Mouse (Mus musculus) liver, adult 2 months (tissue): ENCODE measurements at regions not wholly inside any gene's neighbourhood (a gene's known extent, or its start where the extent isn't known, plus 50 kb on each side); places are given as distances from the start of the nearest gene placed in this dataset.

Source experiments
- DNase-seq: peaks from one replicate; pipeline ENCODE4 v3.0.0-alpha.2; 2011; ENCODE audit warnings: low read depth, low spot score; ENCODE audit errors: extremely low read depth
- H3K27ac ChIP-seq: fragments of 200-500 bp; replicated peaks from 2 replicates; pipeline ENCODE4 v1.5.1; 2012; ENCODE audit warnings: low read depth, mild to moderate bottlenecking, control low read depth, inconsistent platforms, low read length; ENCODE audit not compliant: insufficient read depth
- H3K27me3 ChIP-seq: fragments of 200-500 bp; 2 replicates; pipeline ENCODE4 v1.6.1; 2012; ENCODE audit warnings: mild to moderate bottlenecking, moderate library complexity, low read length, inconsistent platforms; ENCODE audit not compliant: control insufficient read depth, insufficient read depth
- H3K36me3 ChIP-seq: fragments of 200-500 bp; 2 replicates; pipeline ENCODE4 v1.6.1; 2012; ENCODE audit warnings: low read length, inconsistent platforms; ENCODE audit not compliant: control insufficient read depth, insufficient read depth
- H3K4me1 ChIP-seq: fragments of 200-500 bp; 2 replicates; pipeline ENCODE4 v1.6.1; 2011; ENCODE audit warnings: low read length; ENCODE audit not compliant: control insufficient read depth, insufficient read depth
- H3K4me3 ChIP-seq: fragments of 200-500 bp; 2 replicates; pipeline ENCODE4 v1.5.1; 2011; ENCODE audit warnings: low read depth, mild to moderate bottlenecking, control low read depth, low read length, moderate library complexity; ENCODE audit not compliant: insufficient read depth
- H3K79me2 ChIP-seq: fragments of 200-500 bp; 2 replicates; pipeline ENCODE4 v1.6.1; 2012; ENCODE audit warnings: inconsistent platforms, mild to moderate bottlenecking, low read length, moderate library complexity; ENCODE audit not compliant: control insufficient read depth, insufficient read depth
- H3K9ac ChIP-seq: fragments of 200-500 bp; 2 replicates; pipeline ENCODE4 v1.6.1; 2012; ENCODE audit warnings: low read depth, mild to moderate bottlenecking, control low read depth, inconsistent platforms, low read length
- CTCF ChIP-seq: fragments of 200-500 bp; IDR thresholded peaks from 2 replicates; pipeline ENCODE4 v1.5.1; 2011; ENCODE audit warnings: low read depth, low read length, control low read depth
- POLR2A ChIP-seq: fragments of 200-500 bp; IDR thresholded peaks from 2 replicates; pipeline ENCODE4 v1.6.1; 2011; ENCODE audit warnings: low read length, control low read depth; ENCODE audit not compliant: insufficient read depth; ENCODE audit errors: extremely low read depth
- WGBS: fragments of 180-500 bp; shearing (Covaris S2); methylation state at CpG from one replicate; pipeline ENCODE4 v1.1.7; 2018; 5-methylcytosine and 5-hydroxymethylcytosine counted together

DNA sequence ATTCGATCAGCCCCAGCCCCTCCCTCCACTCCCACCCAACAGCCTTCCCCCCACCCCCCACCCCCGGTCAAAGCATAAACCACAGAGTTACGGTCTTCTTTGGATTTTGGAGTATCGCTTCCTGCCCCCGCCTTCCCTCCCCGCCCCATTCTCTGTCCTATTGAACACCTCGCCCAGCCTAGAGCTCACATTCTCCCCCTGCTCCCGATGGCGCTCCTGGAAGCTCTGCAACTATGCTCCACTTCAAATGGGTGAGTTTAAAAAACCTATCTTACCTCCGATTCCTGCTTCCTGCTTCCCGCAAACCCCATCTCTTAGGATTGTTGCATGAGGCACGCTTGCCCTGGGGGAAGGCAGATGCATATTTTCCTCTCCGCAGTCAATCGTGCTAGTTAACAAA lies 419.7 kb upstream of the Ubash3b start:
- TF ChIP-seq CTCF (no peak), POLR2A (no peak)
- WGBS: 9% methylated on average over 14 of the region's 14 CpGs
- no peak for DNase-seq
- no peaks in the 10 kb centered on the region for H3K4me1 ChIP-seq
- H3K27ac ChIP-seq: no peak overlapping the region
- peaks cover 3% of the 10 kb centered on the region; the same call in 1 of the 2 replicates for H3K27me3 ChIP-seq
- no peaks in the 10 kb centered on the region for H3K79me2 ChIP-seq
- H3K36me3 ChIP-seq: no peaks in the 10 kb centered on the region
- H3K9ac ChIP-seq: no peak overlapping the region
- peak overlapping the region; percentile 14; the same call in 1 of the 2 replicates for H3K4me3 ChIP-seq

DNA sequence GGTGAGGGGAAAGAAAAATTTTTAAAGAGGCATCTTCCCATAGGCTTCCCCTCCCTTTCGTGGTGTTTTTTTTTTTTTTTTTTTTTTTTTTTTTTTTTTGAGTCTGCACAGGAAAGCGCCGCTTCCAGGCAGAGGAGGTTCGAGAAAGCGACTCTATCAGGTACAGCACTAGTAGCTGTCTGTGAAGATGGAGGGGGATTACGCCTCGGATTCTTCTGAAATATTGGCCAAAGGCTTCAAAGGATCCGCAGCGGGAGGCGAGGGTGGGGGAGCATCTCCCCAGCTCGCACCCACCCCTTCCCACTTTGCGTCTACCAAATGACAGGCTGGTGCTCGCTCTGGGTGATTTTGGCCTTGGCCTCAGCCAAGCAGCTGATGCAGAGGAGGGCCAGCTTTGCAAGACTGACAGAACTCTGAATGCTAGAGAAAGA lies 419.1 kb upstream of the Ubash3b start:
- Histone ChIP-seq H3K27ac (no peak overlapping the region), H3K4me3 (peak overlapping the region; percentile 53; the same call in 1 of the 2 replicates), H3K79me2 (no peaks in the 10 kb centered on the region), H3K9ac (peak overlapping the region; percentile 30; the same call in 1 of the 2 replicates), H3K4me1 (no peaks in the 10 kb centered on the region), H3K36me3 (no peaks in the 10 kb centered on the region), H3K27me3 (peaks cover 3% of the 10 kb centered on the region; the same call in 1 of the 2 replicates)
- no peak for DNase-seq
- TF ChIP-seq CTCF (no peak), POLR2A (no peak)
- WGBS: 10% methylated on average over 13 of the region's 13 CpGs

DNA sequence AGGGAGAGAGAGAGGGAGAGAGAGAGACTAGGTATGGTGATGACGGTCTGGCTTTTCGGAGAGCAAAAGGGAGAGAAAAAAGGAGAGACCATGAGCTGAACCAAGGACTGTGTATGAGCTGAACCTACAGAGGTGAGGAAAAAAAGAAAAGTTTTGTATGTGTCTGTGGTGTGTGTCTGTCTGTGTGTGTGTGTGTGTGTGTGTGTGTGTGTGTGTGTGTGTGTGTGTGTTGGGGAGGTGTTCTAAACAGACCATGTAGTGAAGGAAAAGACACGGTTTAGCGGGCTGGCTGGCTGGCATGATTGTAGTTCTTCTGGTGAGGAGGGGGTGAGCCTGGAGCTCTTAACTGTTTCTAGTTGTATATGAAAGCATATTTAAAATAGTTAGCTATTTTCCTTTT lies 418.6 kb upstream of the Ubash3b start:
- H3K27me3 ChIP-seq: peaks cover 3% of the 10 kb centered on the region; the same call in 1 of the 2 replicates
- 42% methylated on average over 4 of the region's 4 CpGs for WGBS
- no peaks in the 10 kb centered on the region for H3K4me1 ChIP-seq
- TF ChIP-seq CTCF (no peak), POLR2A (no peak)
- DNase-seq: no peak
- no peaks in the 10 kb centered on the region for H3K36me3 ChIP-seq
- no peak overlapping the region for H3K9ac ChIP-seq
- H3K79me2 ChIP-seq: no peaks in the 10 kb centered on the region
- H3K27ac ChIP-seq: no peak overlapping the region
- no peak overlapping the region for H3K4me3 ChIP-seq

DNA sequence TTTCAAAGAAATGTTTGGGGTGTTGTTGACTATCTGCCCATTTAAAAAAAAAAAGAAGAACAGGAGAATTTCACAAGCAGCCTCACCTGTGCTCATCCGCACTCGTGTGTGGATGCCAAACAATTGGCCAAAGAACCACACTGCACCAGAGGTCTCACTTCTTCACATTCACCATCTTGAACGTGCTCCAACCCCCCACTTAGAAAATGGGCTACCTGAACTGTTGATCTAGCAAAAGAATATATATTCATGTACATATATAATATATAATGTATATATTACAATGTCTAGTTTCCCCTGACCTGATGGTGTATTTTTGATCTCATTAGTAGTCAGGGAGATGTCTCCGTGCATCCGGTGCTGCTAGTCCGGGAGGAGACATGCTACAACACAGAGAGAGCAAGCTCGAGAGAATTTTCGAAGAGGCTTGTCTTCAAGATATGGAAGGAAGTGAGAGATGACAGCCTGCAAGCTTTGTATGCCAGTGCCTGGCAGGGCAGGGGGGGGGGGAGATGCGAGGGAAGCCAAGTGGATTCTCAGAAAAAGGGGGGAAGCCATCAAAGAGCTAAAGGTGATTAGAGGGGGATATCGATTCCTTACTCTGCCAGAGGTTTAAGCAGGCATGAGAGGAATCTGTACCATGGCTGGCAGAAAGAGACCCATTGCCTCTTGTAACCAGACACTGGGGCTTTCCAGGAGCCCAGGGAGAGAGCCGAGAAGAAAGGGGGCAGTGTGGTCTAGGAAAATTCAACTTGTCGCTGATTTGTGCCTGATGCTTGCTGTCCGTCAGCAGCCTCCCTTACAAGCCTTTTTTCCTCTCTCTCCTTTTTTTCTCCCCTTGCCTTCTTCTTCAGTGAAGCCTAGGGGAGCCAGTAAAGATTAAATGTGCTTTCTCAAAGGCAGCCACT lies 417.9 kb upstream of the Ubash3b start:
- Histone ChIP-seq H3K36me3 (no peaks in the 10 kb centered on the region), H3K9ac (no peak overlapping the region)

DNA sequence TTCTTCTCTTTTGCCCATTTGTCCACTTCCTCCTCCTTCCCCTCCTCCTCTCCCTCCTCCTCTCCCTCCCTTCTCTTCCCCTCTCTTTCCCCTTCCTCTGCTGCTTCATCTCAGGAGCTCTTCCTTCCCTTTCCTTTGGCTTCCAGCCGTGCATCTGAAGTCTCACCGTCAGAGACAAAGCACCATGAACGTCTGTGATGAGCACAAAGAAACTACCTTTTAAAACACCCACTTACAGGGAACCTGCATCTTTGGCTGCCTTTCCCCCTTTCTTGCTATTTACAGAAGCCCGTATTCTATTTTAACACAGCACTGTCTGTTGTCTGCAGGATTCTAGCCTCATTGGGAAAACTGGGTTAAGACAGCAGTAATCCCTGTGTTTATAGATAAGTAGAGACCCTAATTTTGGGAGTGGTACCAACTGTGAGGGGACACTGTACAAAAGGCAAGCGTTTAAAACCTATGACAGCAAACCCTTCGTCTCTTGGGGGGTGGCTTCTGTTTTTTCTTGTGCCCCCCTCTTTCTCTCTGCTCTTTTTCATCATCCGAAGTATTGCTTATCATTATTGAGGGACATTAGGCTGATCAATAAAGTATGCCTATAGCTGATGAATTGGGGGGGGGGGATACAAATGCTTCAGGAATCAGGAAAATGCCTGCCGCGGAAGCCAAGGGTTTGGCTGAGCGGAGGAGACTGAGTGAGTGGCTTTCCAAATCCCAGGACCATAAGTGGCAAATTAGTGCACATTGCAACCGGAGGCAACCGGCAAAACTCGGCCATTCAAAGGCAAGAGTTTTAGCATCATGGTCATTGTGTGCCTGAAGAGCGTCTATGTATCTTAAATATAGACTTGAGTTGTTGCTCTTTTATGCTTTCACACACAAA lies 417.0 kb upstream of the Ubash3b start:
- 76% methylated on average over 14 of the region's 14 CpGs for WGBS
- Histone ChIP-seq H3K79me2 (no peaks in the 10 kb centered on the region), H3K27ac (no peak overlapping the region), H3K27me3 (peaks cover 3% of the 10 kb centered on the region; the same call in 1 of the 2 replicates), H3K4me1 (no peaks in the 10 kb centered on the region), H3K9ac (no peak overlapping the region), H3K4me3 (no peak overlapping the region), H3K36me3 (no peaks in the 10 kb centered on the region)
- no peak for DNase-seq
- TF ChIP-seq POLR2A (no peak), CTCF (no peak)

More for the DNA sequence above, 417.9 kb upstream of the Ubash3b start:
- Histone ChIP-seq H3K27me3 (peaks cover 3% of the 10 kb centered on the region; the same call in 1 of the 2 replicates), H3K79me2 (no peaks in the 10 kb centered on the region), H3K4me3 (no peak overlapping the region), H3K4me1 (no peaks in the 10 kb centered on the region), H3K27ac (no peak overlapping the region)
- 0 out of 2 replicates have a peak, but pooled peaks have one; percentile 12 for TF ChIP-seq CTCF
- TF ChIP-seq POLR2A: no peak
- WGBS: 49% methylated on average over 13 of the region's 13 CpGs
- DNase-seq: no peak
